Mouse (Mus musculus) liver, postnatal 0 days (tissue): ENCODE data around the gene Sdad1.

Experiments used
- CTCF ChIP-seq: sonication (generic); IDR thresholded peaks from 2 replicates; pipeline ENCODE4 v1.5.1; 2016; ENCODE audit warnings: antibody characterized with exemption, low read depth
- EP300 ChIP-seq: IDR thresholded peaks from 2 replicates; pipeline ENCODE4 v1.6.1; 2016; ENCODE audit warnings: antibody characterized with exemption, low read depth, mild to moderate bottlenecking

GRCm38 (mm10) chr5:92332359-92332840 is 22.1 kb upstream of the Sdad1 start:
- TF ChIP-seq CTCF, result no peak
- TF ChIP-seq EP300, result no peak
